Mouse (Mus musculus) adrenal gland, adult (tissue): Measurements from ENCODE around the gene Mrpl2.
A peak's percentile ranks its signal among the peaks of the same experiment; 100 is the strongest.

Source experiments
- DNase-seq, 2 experiments: peaks; one replicate each; pipeline ENCODE4 v3.0.0; 2022 to 2023; ENCODE audit warnings: low spot score in 1 of 2; ENCODE audit not compliant: inconsistent age in 2 of 2

Mrpl2 gene

DNA sequence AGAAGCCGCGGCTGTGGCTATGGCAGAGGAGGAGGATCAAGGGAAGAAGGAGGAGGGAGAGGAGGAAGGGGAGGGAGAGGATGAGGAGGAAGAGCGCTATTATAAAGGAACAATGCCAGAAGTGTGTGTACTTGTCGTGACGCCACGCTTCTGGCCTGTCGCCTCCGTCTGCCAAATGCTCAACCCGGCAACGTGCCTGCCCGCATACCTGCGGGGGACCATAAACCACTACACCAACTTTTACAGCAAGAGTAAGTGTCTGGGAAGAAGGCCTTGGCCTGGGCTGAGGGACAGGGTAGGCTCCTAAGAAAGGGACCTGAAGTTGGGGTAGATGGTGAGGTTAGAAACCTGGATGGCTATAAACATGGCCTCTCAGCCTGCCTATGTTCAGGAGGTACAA is 16.0 kb downstream of the Mrpl2 start:
- DNase-seq = no peak

GRCm38 (mm10) chr17:46662730-46663129 is 16.7 kb downstream of the Mrpl2 start:
- DNase-seq = no peak

- DNase-seq = peak in 1 of 2 experiments; percentile 63
Observed at GRCm38 (mm10) chr17:46667712-46668111, 21.7 kb downstream of the Mrpl2 start.

DNA sequence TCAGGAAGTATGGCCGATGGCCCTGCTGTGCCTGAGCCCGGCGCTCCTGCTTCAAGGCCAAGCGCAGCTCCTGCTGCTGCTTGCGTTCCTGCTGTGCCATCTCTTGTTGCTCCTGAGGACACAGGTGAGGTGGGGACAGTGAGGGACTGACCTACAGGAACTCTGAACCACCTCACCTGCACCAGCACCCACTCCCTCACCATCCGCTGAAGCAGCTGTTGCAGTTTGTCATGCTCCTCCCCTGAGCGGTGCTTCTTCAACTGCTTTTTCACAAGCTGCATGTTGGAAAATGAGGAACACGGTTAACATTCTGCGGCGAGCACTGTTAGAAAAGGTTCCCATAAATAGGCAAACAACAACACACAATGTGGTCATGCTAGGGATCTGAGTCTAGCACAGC is 23.9 kb downstream of the Mrpl2 start:
- no peak for DNase-seq

- DNase-seq = peak; percentile 92 to 96
Observed at GRCm38 (mm10) chr17:46673850-46674529, 28.0 kb downstream of the Mrpl2 start, which contains the start of gene Rrp36. Rrp36 (minus strand) TSS chr17:46674352.

GRCm38 (mm10) chr17:46674530-46675283 is 28.7 kb downstream of the Mrpl2 start:
- no peak for DNase-seq

DNA sequence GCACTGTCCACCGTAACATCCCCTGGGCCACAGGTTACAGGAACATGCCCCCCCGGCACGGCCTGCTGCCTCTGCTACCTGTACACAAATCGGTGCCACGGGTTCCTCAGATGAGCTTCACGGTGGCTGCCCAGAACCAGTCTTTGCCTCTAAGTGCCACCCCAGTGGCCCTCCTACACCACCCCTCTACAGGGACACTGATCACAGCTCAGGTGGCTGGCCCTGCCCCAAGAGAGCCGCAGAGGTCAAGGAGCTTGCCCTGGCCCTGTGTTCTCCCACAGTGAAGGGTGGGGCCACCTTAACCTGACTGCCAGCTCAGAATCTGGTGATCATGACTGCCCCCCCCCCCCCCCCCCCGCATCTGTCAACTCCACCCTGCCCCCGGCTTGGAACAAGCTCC is 32.4 kb downstream of the Mrpl2 start, which contains the start of gene Mea1:
Gene Mea1 (plus strand): TSS at position 378 of the 400 bp plus-strand sequence.
- no peak for DNase-seq

- no peak for DNase-seq
Observed at GRCm38 (mm10) chr17:46678911-46679310, 32.9 kb downstream of the Mrpl2 start.

- DNase-seq = no peak
Observed at GRCm38 (mm10) chr17:46679843-46680759, 34.1 kb downstream of the Mrpl2 start.

- DNase-seq = peak; percentile 97 to 98
Observed at GRCm38 (mm10) chr17:46680760-46681373, 34.8 kb downstream of the Mrpl2 start, which contains the start of gene Klhdc3. Klhdc3 (minus strand) TSS chr17:46680914.

GRCm38 (mm10) chr17:46681466-46682118 is 35.6 kb downstream of the Mrpl2 start:
- DNase-seq = peak in 1 of 2 experiments; percentile 73

GRCm38 (mm10) chr17:46682654-46683389 is 36.8 kb downstream of the Mrpl2 start:
- peak in 1 of 2 experiments; percentile 44 for DNase-seq

DNA sequence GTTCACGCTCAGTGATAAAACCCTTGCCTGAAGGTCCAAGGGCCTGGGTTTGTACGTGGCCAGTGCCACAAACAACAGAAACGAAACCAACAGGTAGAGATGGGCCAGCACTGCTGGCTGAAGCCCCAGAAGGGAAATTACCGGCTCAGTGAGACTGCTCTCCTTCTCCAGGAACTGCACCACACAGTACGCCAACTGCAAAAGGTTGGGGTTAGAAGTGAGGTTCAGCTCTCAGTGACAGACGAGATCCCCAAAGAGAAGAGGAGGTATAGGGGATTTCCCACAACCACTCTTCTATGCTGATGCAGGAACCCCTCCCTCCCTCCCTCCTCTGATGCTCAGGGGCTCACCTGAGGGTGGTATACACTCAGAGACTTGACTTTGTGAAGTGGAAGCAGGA is 39.9 kb downstream of the Mrpl2 start:
- DNase-seq = no peak

DNA sequence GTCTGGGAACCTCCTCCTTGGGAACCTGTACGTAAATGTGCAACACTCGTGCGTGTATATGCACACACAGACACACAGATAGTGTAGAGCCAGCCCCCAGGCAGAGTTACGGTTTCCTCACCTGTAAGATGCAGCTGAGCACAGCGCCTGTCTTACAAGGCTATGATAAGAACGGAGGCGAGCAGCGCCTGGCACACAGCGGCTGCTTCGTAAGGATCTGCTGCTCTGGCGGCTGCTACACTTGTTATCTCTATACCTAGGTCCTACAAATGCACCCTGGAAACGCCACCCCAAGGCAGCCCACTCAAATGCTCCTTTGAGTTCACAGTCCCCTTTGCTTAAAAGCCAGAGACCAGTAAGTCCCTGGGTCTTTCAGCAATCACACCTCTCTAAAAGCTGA is 44.6 kb downstream of the Mrpl2 start:
- DNase-seq = no peak

GRCm38 (mm10) chr17:46691390-46691789 is 45.4 kb downstream of the Mrpl2 start:
- no peak for DNase-seq

DNA sequence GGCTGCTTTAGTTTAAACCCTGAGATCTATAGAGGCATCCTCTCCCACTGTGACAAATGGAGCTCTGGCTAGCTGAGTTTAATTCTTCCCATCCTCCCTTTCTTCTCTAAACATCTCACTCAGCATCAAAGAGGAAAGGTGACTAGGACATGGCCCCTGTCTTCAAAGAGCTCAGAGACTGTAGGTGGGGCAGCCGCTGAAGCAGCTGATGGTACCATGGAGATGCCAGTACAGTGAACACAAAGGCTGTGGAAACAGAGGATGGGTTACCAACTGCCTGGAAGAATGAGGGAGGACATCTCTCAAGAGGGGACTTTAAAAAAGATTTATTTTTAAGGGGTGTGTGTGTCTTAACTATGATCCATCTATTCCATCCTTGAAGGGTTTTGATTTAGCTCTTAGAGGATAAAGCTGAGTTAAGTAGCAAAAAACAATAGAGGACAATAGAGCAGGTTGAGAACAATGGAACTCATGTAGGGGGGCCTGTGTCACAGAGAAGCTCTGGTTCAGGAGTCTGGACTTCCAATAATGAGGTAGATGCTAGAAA is 48.6 kb downstream of the Mrpl2 start:
- no peak for DNase-seq

DNA sequence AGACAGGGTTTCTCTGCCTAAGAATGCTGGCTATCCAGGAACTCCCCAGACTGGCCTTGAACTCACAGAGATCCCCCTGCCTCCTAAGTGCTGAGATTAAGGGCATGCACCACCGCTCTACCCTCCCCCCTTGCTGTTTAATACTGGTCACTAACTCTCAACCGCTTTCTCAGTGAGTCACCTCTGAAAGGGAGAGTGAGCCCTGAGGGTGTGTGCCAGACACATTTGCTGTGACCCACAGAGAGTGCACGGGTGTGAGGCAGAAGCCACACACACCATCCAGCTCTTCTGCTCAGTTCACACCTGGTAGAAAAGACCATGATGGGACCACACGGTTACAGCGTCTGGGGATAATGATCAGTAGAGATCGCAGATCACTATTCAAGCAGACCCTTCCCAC is 52.5 kb downstream of the Mrpl2 start:
- no peak for DNase-seq

- DNase-seq = no peak
Observed at GRCm38 (mm10) chr17:46699245-46699644, 53.2 kb downstream of the Mrpl2 start.
